Mouse (Mus musculus) forebrain, embryonic 13.5 days (tissue): ENCODE measurements around the gene Rab28. TPM values are rescaled to one million over a fixed set of nuclear protein-coding genes. Genes with fewer than 3 reads are reported as not detected.

Source experiments
- ATAC-seq: fragments of 200-750 bp; cut with Nextera tagmentation; 2 replicates; pipeline ENCODE4 v1.8.0; 2017
- H3K27ac ChIP-seq: fragments of 300-500 bp; sonication (generic); 2 replicates; pipeline ENCODE4 v1.5.1; 2015; ENCODE audit warnings: inconsistent platforms, mild to moderate bottlenecking, moderate library complexity
- H3K27me3 ChIP-seq: fragments of 300-500 bp; sonication (generic); 2 replicates; pipeline ENCODE4 v1.6.1; 2015; ENCODE audit warnings: mild to moderate bottlenecking, inconsistent platforms
- H3K36me3 ChIP-seq: fragments of 300-500 bp; sonication (generic); 2 replicates; pipeline ENCODE4 v1.6.1; 2015; ENCODE audit warnings: mild to moderate bottlenecking, inconsistent platforms; ENCODE audit not compliant: poor library complexity, severe bottlenecking
- H3K4me1 ChIP-seq: fragments of 300-500 bp; sonication (generic); 2 replicates; pipeline ENCODE4 v1.6.1; 2015; ENCODE audit warnings: inconsistent platforms
- H3K4me2 ChIP-seq: fragments of 300-500 bp; sonication (generic); 2 replicates; pipeline ENCODE4 v1.6.1; 2015; ENCODE audit warnings: inconsistent platforms, mild to moderate bottlenecking, moderate library complexity
- H3K4me3 ChIP-seq: fragments of 300-500 bp; sonication (generic); 2 replicates; pipeline ENCODE4 v1.5.1; 2015; ENCODE audit warnings: mild to moderate bottlenecking, inconsistent platforms
- H3K9ac ChIP-seq: fragments of 300-500 bp; sonication (generic); 2 replicates; pipeline ENCODE4 v1.6.1; 2015; ENCODE audit warnings: mild to moderate bottlenecking, inconsistent platforms
- H3K9me3 ChIP-seq: fragments of 300-500 bp; sonication (generic); replicated peaks from 2 replicates; pipeline ENCODE4 v1.6.1; 2016; ENCODE audit warnings: inconsistent platforms
- WGBS: fragments of 180-500 bp; shearing (Covaris S2); methylation state at CpG from one replicate; pipeline ENCODE4 v1.1.7; 2015; 5-methylcytosine and 5-hydroxymethylcytosine counted together
- polyA plus RNA-seq: library from polyadenylated mRNA; unstranded; fragments of >200 nt; fragmentation: Nextera tagmentation; extraction: Ambion mirVana; gene quantifications from 2 replicates; pipeline ENCODE4 v1.2.1, GENCODE M21; 2015

The Rab28 gene
- polyA plus RNA-seq, 1 experiment from 2014 or later: 85.7 TPM

DNA sequence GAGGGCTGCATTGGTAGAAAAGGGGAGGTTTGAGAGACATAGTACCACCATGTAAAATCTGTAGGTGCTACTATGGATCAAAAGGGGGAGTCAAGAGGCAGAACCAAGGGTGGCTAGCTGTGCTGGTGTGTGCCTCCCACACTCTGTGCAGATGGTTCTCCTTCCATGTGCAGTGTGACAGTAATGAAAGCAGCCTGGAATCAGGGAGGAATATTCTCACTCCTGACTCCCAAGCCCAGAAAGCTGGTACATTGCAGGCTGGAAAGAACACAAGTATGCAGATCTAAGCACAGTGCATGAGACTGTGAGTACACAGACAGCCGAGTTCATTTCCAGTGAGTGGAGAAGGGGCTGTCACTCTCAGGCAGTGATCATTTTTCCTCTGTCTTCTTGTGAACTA is 89.0 kb downstream of the Rab28 start:
- Histone ChIP-seq H3K4me1 (no peaks in the 10 kb centered on the region), H3K9me3 (no peaks in the 10 kb centered on the region), H3K4me2 (no peak overlapping the region), H3K4me3 (no peak overlapping the region), H3K36me3 (peaks cover 8% of the 10 kb centered on the region; the same call in 1 of the 2 replicates), H3K27me3 (no peaks in the 10 kb centered on the region), H3K27ac (no peak overlapping the region), H3K9ac (no peak overlapping the region)
- ATAC-seq: peak; percentile 19; the same call in 1 of the 2 replicates
- 90% methylated on average over 1 of the region's 1 CpGs for WGBS

DNA sequence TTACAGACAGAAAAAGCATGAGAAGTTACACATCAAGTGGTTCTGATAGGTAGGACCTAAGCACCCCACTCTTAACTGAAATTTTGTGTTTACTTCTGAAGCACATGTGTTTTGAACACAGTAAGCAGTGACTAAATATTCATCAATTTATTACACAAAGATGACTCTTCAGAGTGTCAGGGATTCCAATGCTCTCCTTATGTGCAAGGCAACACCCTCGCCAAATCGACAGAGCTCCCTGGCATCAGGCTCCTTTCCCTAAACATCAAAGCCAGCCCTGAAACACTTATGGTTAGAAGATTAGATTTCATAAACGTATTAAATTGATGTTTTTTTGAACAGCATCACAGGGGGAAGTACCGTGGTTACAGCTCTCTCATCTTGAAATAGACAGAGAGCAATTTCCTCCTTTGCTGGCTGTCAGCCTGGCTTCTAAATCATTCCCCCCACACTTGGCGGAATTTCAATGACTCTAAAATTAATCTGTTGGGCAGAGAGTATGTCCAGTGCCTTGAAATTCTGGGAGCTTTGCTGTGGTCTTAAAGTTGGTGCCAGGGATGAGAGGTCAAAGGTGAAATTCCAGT is 97.4 kb downstream of the Rab28 start:
- no peaks in the 10 kb centered on the region for H3K27me3 ChIP-seq
- no peak overlapping the region for H3K4me2 ChIP-seq
- H3K4me1 ChIP-seq: no peaks in the 10 kb centered on the region
- H3K36me3 ChIP-seq: no peaks in the 10 kb centered on the region
- H3K4me3 ChIP-seq: no peak overlapping the region
- peak; percentile 57; the same call in 1 of the 2 replicates for ATAC-seq
- no peak overlapping the region for H3K27ac ChIP-seq
- H3K9me3 ChIP-seq: no peaks in the 10 kb centered on the region
- 66% methylated on average over 5 of the region's 5 CpGs for WGBS
- no peak overlapping the region for H3K9ac ChIP-seq

DNA sequence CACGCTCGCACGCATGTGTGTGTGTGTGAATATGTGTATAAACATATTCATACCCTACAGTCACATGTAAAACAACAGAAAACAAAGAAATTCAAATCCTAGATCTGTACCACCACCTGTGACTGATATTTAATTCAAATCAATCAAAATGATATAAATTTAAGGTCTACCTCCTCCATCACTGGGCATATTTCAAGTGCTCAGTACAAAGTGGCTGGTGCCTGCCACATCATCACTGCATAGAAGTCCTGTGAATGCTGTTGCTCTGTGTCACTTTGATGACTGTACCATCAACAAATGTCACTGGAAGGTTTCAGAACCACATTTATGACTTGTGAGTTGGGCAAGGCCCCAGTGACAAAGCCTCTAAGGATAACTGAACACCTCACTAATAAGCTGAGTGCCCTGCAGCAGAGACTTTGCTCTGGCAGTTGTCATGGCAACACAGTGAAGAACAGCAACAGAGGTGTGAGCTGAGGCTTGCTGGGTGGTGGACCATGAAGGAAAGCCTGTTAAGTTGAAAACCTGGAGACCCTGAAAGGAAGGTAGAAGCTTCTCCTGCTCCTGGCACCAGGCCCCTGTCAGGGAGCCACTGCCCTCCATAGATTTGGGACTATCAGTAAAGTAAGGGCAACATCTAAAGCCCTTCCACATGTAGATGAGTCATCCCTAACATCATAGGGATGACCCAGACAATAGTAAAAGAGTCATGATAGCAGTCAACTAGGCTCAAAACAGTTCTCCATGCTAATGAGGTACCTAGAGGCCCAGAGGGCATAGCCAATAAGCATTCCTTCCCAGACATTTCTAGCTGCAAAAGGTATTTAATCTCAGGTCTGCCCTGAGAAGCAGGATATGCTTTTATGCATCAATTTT is 111.5 kb downstream of the Rab28 start:
- Histone ChIP-seq H3K27ac (no peak overlapping the region), H3K4me1 (peaks cover 6% of the 10 kb centered on the region; the same call in 1 of the 2 replicates), H3K9ac (no peak overlapping the region), H3K9me3 (no peaks in the 10 kb centered on the region), H3K27me3 (no peaks in the 10 kb centered on the region), H3K4me2 (no peak overlapping the region), H3K36me3 (no peaks in the 10 kb centered on the region), H3K4me3 (no peak overlapping the region)
- ATAC-seq: peak; percentile 89
- WGBS: 98% methylated on average over 3 of the region's 3 CpGs

DNA sequence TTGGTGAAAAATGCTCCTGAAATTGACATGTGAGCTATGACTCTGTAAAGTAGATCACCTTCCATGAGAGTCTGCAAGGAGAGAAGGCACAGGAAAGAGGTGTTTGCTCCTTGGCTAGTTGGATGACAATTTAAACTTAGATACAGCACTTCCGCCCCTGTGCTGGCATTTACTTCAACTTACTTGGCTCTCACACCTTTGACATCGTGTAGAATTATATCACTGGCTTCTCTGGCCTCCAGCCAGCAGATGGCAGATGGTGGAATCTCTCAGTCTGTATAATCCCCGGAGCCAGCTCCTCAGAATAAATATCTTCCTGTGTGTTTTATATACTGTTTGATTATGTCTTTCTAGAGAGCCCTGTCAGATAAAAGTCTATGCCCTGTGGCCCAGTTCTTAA is 112.8 kb downstream of the Rab28 start:
- no peak overlapping the region for H3K9ac ChIP-seq
- no peaks in the 10 kb centered on the region for H3K9me3 ChIP-seq
- H3K4me1 ChIP-seq: peaks cover 6% of the 10 kb centered on the region; the same call in 1 of the 2 replicates
- no peak overlapping the region for H3K4me3 ChIP-seq
- no peak overlapping the region for H3K4me2 ChIP-seq
- H3K36me3 ChIP-seq: no peaks in the 10 kb centered on the region
- peak; percentile 53; the same call in 1 of the 2 replicates for ATAC-seq
- 66% methylated on average over 3 of the region's 3 CpGs for WGBS
- H3K27ac ChIP-seq: no peak overlapping the region
- no peaks in the 10 kb centered on the region for H3K27me3 ChIP-seq

DNA sequence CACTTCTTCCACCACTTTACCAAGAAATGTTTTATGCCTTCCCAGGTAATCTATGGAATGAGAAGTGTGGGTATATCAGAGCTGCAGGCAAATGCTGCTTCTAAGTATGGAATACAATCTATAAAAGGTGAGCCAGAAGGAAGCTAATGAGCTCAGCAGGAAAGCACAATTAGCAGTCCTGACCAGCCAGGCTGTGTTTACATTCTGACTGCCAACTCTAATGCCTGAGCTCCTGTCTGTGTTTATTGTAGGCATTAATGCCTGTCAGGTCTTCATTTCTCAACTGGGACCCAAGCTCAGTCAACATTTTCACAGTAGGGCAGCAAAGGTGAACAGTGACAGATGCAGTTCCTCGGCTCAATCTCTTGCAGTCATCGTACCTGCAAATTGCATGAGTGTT is 129.9 kb downstream of the Rab28 start:
- Histone ChIP-seq H3K27ac (no peak overlapping the region), H3K4me1 (no peaks in the 10 kb centered on the region), H3K4me3 (no peak overlapping the region), H3K9me3 (no peaks in the 10 kb centered on the region), H3K4me2 (no peak overlapping the region), H3K9ac (no peak overlapping the region), H3K36me3 (no peaks in the 10 kb centered on the region), H3K27me3 (no peaks in the 10 kb centered on the region)
- WGBS: 63% methylated on average over 2 of the region's 2 CpGs
- ATAC-seq: 0 out of 2 replicates have a peak, but pooled peaks have one; percentile 27

Other genes with a start within 250 kb of the Rab28 start
- not detected in 2 replicates for gene Nkx3-2, start 56.3 kb upstream of the Rab28 start, polyA plus RNA-seq
- gene Bod1l, start 136.2 kb upstream of the Rab28 start, polyA plus RNA-seq: 28.9 and 29.6 TPM in 2 replicates